Mouse (Mus musculus) kidney, postnatal 4 days (tissue): ENCODE measurements around the gene Haus4.

Experiments
- DNase-seq, 2 experiments: peaks; one replicate each; pipeline ENCODE4 v3.0.0; 2021; ENCODE audit warnings: mixed read lengths in 2 of 2

Haus4 gene

GRCm38 (mm10) chr14:54553975-54554769 lies at the start of gene Haus4:
Gene Haus4, minus strand, starts transcription at chr14:54554616.
- peak; percentile 88 to 94 for DNase-seq

DNA sequence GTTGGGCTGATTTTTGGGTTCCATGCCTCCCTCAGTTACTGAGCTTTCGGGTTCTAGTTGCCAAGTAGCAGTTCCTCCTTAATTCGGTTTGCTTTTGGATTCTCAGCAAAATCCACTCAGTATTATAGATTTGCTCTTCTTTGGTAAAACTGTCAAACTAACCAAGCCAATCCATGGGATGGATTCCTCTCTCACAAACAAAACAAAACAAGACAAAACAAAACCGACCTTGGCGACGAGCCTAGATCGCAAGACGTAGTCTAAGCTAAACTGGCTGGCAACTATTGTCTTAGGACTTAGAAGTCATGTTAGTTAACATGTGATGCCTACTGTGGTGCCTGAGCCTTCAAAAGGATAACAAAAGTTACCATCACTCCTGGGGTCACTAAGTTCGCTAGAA lies 49.3 kb upstream of the Haus4 start:
- DNase-seq, result no peak

GRCm38 (mm10) chr14:54603038-54603654 lies 48.7 kb upstream of the Haus4 start:
- DNase-seq, result peak; percentile 96 to 98

GRCm38 (mm10) chr14:54602613-54603012 lies 48.2 kb upstream of the Haus4 start:
- peak; percentile 20 to 38 for DNase-seq

- DNase-seq, result no peak
Measured at GRCm38 (mm10) chr14:54601601-54602000, 47.2 kb upstream of the Haus4 start.

- DNase-seq, result no peak
Measured at GRCm38 (mm10) chr14:54597084-54597483, 42.7 kb upstream of the Haus4 start.

GRCm38 (mm10) chr14:54594631-54595414 lies 40.4 kb upstream of the Haus4 start:
- no peak for DNase-seq

- no peak for DNase-seq
Measured at GRCm38 (mm10) chr14:54594055-54594454, 39.6 kb upstream of the Haus4 start.

GRCm38 (mm10) chr14:54592319-54592934 lies 38.0 kb upstream of the Haus4 start:
- peak; percentile 63 to 73 for DNase-seq

DNA sequence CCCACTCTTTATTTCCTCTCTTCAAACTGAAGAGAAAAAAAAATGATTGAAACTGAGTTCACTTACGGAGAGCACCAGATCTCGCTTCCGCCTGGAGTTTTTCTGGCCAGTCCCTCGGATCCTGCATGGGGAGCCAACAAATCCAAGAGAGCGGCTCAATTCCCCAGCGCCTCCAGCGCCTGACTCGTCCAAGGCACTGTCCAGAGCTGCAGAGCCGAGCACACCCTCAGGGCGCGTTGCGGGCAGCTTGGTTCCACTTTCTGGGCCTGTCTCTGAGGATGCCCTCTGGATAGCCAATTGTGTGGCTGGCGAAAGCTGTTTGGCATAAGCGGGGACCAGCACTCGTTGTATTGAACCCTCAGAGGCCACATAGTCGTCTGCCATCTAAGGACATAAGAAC lies 36.6 kb upstream of the Haus4 start:
- no peak for DNase-seq

- DNase-seq, result peak; percentile 80 to 85
Measured at GRCm38 (mm10) chr14:54583681-54584338, 29.4 kb upstream of the Haus4 start.

GRCm38 (mm10) chr14:54582536-54582935 lies 28.1 kb upstream of the Haus4 start:
- DNase-seq, result no peak

- DNase-seq, result no peak
Measured at GRCm38 (mm10) chr14:54579638-54580037, 25.2 kb upstream of the Haus4 start.

GRCm38 (mm10) chr14:54578063-54578462 lies 23.6 kb upstream of the Haus4 start:
- peak; percentile 45 to 66 for DNase-seq

DNA sequence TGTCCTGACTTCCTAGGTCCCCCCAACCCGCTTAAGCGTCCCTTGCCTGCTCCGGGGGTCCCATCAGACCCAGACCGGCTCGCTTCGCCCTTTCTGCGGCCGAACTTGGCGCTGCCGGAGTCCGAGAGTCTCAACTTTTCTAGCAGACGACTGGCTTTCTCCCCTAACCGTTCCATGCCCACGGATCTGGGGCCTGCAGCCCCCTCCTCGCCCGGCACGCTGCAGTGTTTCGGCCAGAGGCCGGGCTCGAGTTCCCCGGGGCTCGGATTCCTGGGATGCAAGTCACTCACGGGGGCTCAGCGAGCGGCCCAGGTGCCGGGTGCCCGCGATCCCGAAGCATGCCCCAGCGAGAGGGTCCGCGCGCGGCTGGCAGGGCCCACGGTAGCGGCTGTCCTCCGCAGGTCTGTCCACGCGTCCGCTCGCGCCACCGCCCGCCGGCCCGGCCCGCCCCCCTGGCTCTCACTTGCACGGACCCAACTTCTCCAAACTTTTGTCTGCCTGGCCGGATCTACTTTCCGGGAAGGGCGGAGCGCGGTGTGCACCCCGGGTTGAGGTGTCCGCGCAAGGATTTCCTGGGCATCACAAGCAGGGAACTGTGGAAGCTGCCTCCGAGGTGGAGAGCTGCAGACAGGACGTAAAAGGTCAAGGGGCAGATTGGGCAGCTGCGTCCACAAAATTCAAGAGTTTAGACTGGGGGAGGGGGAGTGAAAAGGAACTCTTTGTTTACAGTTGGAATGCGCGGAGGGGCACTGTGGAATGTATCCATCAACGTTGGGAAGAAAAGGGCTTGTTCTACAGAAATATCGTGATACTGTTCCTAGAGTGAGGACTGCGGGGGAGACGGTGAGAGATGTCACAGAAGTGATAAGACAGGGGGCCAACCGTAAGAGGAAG lies 22.9 kb upstream of the Haus4 start, which contains the start of gene Ajuba:
Ajuba (minus strand) TSS at position 470 of the 894 bp plus-strand sequence.
- peak; percentile 93 to 96 for DNase-seq

- peak; percentile 67 to 78 for DNase-seq
Measured at GRCm38 (mm10) chr14:54576241-54577088, 22.0 kb upstream of the Haus4 start.

- DNase-seq, result peak; percentile 94 to 96
Measured at GRCm38 (mm10) chr14:54575631-54576030, 21.2 kb upstream of the Haus4 start.

GRCm38 (mm10) chr14:54575031-54575430 lies 20.6 kb upstream of the Haus4 start:
- no peak for DNase-seq

DNA sequence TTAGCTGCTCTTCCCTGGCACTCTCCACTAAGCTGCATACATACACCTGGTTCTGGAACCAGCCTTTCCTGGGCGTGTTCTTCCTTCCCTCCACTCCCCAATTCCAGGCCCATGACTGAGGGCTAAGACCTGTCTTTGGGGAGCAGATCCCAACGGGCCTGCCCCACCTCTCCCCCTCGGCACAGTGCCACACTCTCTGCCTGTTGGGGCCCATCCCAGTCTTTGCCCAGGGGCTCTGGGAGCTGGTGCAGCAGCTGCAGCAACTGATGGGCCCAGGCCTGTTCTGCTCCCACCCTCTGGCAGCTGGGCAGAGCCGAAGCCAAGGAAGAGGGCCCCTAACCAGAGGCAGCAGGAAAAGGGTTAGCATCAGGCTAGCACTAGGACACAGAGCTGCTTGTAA lies 19.8 kb upstream of the Haus4 start:
- DNase-seq, result peak; percentile 39 to 42
